Mouse (Mus musculus): ENCODE measurements around the gene Mybpc2. TPM values are rescaled to one million over a fixed set of nuclear protein-coding genes. Genes with fewer than 3 reads are reported as not detected.

Gene Mybpc2
- total RNA-seq, 2 experiments from 2014 or later: 31.9 to 40.8 TPM

DNA sequence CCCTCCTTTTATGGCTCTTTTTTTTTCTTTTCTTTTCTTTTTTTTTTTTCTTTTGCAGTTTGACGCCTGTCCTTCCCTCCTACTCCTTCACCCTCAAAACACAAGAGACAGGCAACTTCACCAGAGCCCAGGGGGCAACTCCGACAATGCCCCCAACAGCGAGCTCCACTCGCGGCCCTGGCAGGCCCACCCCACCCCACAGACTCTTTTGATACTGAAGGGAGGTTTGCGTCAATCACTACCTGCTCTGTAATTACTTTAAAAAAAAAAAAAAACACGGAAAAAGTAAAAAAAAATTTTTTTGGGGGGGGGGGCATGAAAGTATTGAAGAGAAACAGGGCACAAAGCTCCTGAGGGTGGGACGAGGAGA, 61.4 kb downstream of the Mybpc2 start:
- DNase-seq: no peak

GRCm38 (mm10) chr7:44462218-44463055, 62.0 kb downstream of the Mybpc2 start:
- DNase-seq: peak; percentile 50

GRCm38 (mm10) chr7:44461503-44462217, 62.8 kb downstream of the Mybpc2 start:
- no peak for DNase-seq

GRCm38 (mm10) chr7:44460767-44461502, 63.5 kb downstream of the Mybpc2 start:
- DNase-seq: no peak

GRCm38 (mm10) chr7:44460067-44460466, 64.4 kb downstream of the Mybpc2 start:
- no peak for DNase-seq

GRCm38 (mm10) chr7:44456302-44456701, 68.2 kb downstream of the Mybpc2 start:
- DNase-seq: no peak

DNA sequence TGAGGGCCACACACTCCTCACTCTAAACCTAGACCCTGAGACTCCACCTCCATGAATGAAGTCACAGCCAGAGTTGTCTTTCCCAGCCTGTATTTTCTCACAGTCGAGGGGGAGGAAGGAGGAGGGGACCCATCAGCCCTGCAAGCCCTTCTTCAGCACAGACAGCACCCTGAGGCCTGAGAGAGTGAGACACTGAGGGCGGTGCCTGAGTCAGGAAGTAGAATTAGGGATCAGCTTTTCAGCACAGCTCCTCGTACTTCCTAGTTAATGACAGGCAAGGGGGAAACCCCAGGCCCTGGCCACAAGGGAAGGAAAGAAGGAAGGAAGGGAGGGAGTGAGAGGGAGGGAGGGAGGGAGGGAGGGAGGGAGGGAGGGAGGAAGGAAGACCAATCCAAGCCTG, 71.2 kb downstream of the Mybpc2 start:
- DNase-seq: no peak

Small RNA genes within 50 kb of the gene (microRNA-seq; reads per million reads assigned to microRNA genes)
- gene Mir7052: 1.4 reads per million
- gene Mir7053: not detected

Other genes starting within 250 kb of the Mybpc2 start
- 1 to 10 TPM; 4.2 to 5.4 TPM for gene Clec11a, start 217.8 kb downstream of the Mybpc2 start, total RNA-seq (2021)
- 1 to 10 TPM; 4.3 to 6.3 TPM for gene Shank1, start 214.4 kb downstream of the Mybpc2 start, total RNA-seq (2021)
- 1 to 10 TPM; 2.5 to 4.2 TPM for gene Syt3, start 140.6 kb downstream of the Mybpc2 start, total RNA-seq (2021)
- 1 to 10 TPM in 1 of 2 experiments, under 1 TPM in 1; 0.57 to 1.4 TPM for gene 1700008O03Rik, start 138.8 kb downstream of the Mybpc2 start, total RNA-seq (2021)
- gene Lrrc4b, start 95.6 kb downstream of the Mybpc2 start, total RNA-seq (2021): 10 to 100 TPM in 1 of 2 experiments, 1 to 10 TPM in 1; 5.5 to 10.0 TPM
- 10 to 100 TPM in 1 of 2 experiments, 1 to 10 TPM in 1; 8.4 to 14.5 TPM for gene Aspdh, start 59.3 kb downstream of the Mybpc2 start, total RNA-seq (2021)
- 10 to 100 TPM; 42.2 to 52.0 TPM for gene Josd2, start 56.7 kb downstream of the Mybpc2 start, total RNA-seq (2021)
- gene Emc10, start 28.1 kb downstream of the Mybpc2 start, total RNA-seq (2021): 10 to 100 TPM; 88.8 to 91.1 TPM
- gene Fam71e1, start 28.1 kb downstream of the Mybpc2 start, total RNA-seq (2021): 10 to 100 TPM; 12.4 to 16.0 TPM
- 1 to 10 TPM; 6.5 to 7.3 TPM for gene Spib, start 7.4 kb upstream of the Mybpc2 start, total RNA-seq (2021)
- gene Pold1, start 24.2 kb upstream of the Mybpc2 start, total RNA-seq (2021): 10 to 100 TPM; 20.6 to 30.7 TPM
- gene Nr1h2, start 29.3 kb upstream of the Mybpc2 start, total RNA-seq (2021): 10 to 100 TPM; 90.7 to 91.0 TPM
- 1 to 10 TPM; 3.2 to 3.9 TPM for gene Napsa, start 47.7 kb upstream of the Mybpc2 start, total RNA-seq (2021)
- 1 to 10 TPM; 4.7 to 4.8 TPM for gene Kcnc3, start 66.0 kb upstream of the Mybpc2 start, total RNA-seq (2021)
- 1 to 10 TPM; 5.5 to 9.8 TPM for gene Myh14, start 146.2 kb upstream of the Mybpc2 start, total RNA-seq (2021)
- not detected for gene Izumo2, start 184.1 kb upstream of the Mybpc2 start, total RNA-seq (2021)
- 10 to 100 TPM; 34.3 to 40.2 TPM for gene Vrk3, start 223.8 kb upstream of the Mybpc2 start, total RNA-seq (2021)
- under 1 TPM; 0.33 to 0.45 TPM for gene Zfp473, start 226.4 kb upstream of the Mybpc2 start, total RNA-seq (2021)